Mouse (Mus musculus): ENCODE data around the gene Sash1.

Sash1 gene

GRCm38 (mm10) chr10:8682341-8682740, 203.5 kb downstream of the Sash1 start:
- DNase-seq (ENCODE audit: low spot score): no peak

GRCm38 (mm10) chr10:8676722-8677121, 209.1 kb downstream of the Sash1 start:
- DNase-seq (ENCODE audit: low spot score): no peak

All from layer of hippocampus, adult 11-12 months (tissue).